Mouse (Mus musculus) C2C12 (cell line): ENCODE results near the gene Gm4340. TPM values are rescaled to one million over a fixed set of nuclear protein-coding genes. Genes with fewer than 3 reads are reported as not detected.
"Not testable (repeated sequence)": the region's sequence is repeated elsewhere in the genome, so short reads cannot be mapped to it uniquely, and the experiment has no call there.

Source experiments
- H3K27me3 ChIP-seq: one replicate; pipeline ENCODE4 v1.6.1; 2011; ENCODE audit not compliant: control insufficient read depth, insufficient read depth, insufficient read length
- H3K36me3 ChIP-seq: one replicate; pipeline ENCODE4 v1.6.1; 2011; ENCODE audit not compliant: control insufficient read depth, insufficient read depth
- H3K4me3 ChIP-seq: one replicate; pipeline ENCODE4 v1.5.1; 2011; ENCODE audit warnings: mild to moderate bottlenecking, control low read depth; ENCODE audit not compliant: poor library complexity, insufficient read depth, severe bottlenecking
- H3K79me2 ChIP-seq: one replicate; pipeline ENCODE4 v1.6.1; 2011; ENCODE audit not compliant: control insufficient read depth, insufficient read depth
- H3K79me3 ChIP-seq: one replicate; pipeline ENCODE4 v1.6.1; 2011; ENCODE audit warnings: low read depth, control low read depth
- H3ac ChIP-seq: one replicate; pipeline ENCODE3; 2011; ENCODE audit warnings: low read depth; ENCODE audit not compliant: control insufficient read depth, insufficient read length
- CEBPB ChIP-seq: IDR thresholded peaks from one replicate; pipeline ENCODE4 v1.6.1; 2011; ENCODE audit warnings: low read depth, mild to moderate bottlenecking, control low read depth, moderate library complexity
- CTCF ChIP-seq: IDR thresholded peaks from one replicate; pipeline ENCODE4 v1.5.1; 2011; ENCODE audit not compliant: control insufficient read depth, insufficient read depth, insufficient read length
- FOSL1 ChIP-seq: IDR thresholded peaks from one replicate; pipeline ENCODE4 v1.8.0; 2011; ENCODE audit warnings: mild to moderate bottlenecking, low read length; ENCODE audit not compliant: poor library complexity, insufficient read depth, severe bottlenecking
- MAX ChIP-seq: IDR thresholded peaks from one replicate; pipeline ENCODE4 v1.6.1; 2011; ENCODE audit warnings: mild to moderate bottlenecking, control low read depth
- MYOD1 ChIP-seq: IDR thresholded peaks from one replicate; pipeline ENCODE4 v1.6.1; 2011; ENCODE audit warnings: low read depth; ENCODE audit not compliant: control insufficient read depth, insufficient read length
- MYOG ChIP-seq: IDR thresholded peaks from one replicate; pipeline ENCODE4 v1.6.1; 2011; ENCODE audit not compliant: control insufficient read depth, insufficient read length; ENCODE audit errors: extremely low read depth
- USF1 ChIP-seq: IDR thresholded peaks from one replicate; pipeline ENCODE4 v1.6.1; 2011; ENCODE audit warnings: low read depth, mild to moderate bottlenecking, control low read depth, moderate library complexity
- long read RNA-seq, 2 experiments: library from polyadenylated mRNA; unstranded; transcript quantifications; one replicate each; pipeline ENCODE4 v2.0.0; 2019 to 2020
- polyA plus RNA-seq: library from polyadenylated mRNA; unstranded; fragments of >200 nt; fragmentation: generic; extraction: Trizol; gene quantifications from one replicate; pipeline ENCODE4 v1.2.1, GENCODE M21; 2012; ENCODE audit warnings: missing spikeins

Gm4340 gene
- 0.67 TPM for polyA plus RNA-seq
- long read RNA-seq, experiment 1, result 0 reads
- long read RNA-seq, experiment 2, result 0 reads

- not testable (repeated sequence) for H3K79me3 ChIP-seq, H3K4me3 ChIP-seq, H3ac ChIP-seq, H3K27me3 ChIP-seq, H3K36me3 ChIP-seq, H3K79me2 ChIP-seq
Measured at GRCm38 (mm10) chr10:104193742-104194141, at the start of gene Gm4340. Gm4340 (plus strand) TSS chr10:104194042.

GRCm38 (mm10) chr10:104151197-104151596 lies 42.6 kb upstream of the Gm4340 start, which contains the start of gene Gm6763:
Gm6763 (plus strand) TSS chr10:104151497.
- H3K27me3 ChIP-seq, H3K36me3 ChIP-seq, H3K4me3 ChIP-seq, H3K79me2 ChIP-seq, H3ac ChIP-seq, H3K79me3 ChIP-seq: not testable (repeated sequence)

GRCm38 (mm10) chr10:104159706-104160105 lies 34.1 kb upstream of the Gm4340 start, which contains the start of gene Gm8764:
Gm8764 (plus strand) TSS chr10:104160006.
- H3K4me3 ChIP-seq, H3ac ChIP-seq, H3K36me3 ChIP-seq, H3K79me2 ChIP-seq, H3K27me3 ChIP-seq, H3K79me3 ChIP-seq: not testable (repeated sequence)

DNA sequence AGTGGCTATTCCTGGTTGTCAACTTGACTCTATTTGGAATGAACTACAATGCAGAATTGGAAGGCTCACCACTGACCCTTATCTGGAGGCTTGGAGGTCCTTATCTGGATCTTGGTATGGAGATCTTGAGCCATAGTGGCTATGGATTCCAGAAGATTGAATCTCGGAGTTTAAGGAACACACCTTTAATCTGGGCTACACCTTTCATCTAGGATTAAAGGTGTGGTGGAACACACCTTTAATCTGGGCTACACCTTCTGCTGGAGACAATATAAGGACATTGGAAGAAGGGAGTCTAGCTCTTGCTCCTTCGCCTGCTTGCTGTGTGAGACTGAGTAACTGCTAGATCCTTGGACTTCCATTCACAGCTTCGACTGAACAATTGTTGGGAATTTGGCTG lies 25.6 kb upstream of the Gm4340 start, which contains the start of gene Gm21304:
TSS of gene Gm21304 (plus strand) at position 301 of the 400 bp plus-strand sequence.
- H3K36me3 ChIP-seq, H3K27me3 ChIP-seq, H3K4me3 ChIP-seq, H3ac ChIP-seq, H3K79me2 ChIP-seq, H3K79me3 ChIP-seq: not testable (repeated sequence)

DNA sequence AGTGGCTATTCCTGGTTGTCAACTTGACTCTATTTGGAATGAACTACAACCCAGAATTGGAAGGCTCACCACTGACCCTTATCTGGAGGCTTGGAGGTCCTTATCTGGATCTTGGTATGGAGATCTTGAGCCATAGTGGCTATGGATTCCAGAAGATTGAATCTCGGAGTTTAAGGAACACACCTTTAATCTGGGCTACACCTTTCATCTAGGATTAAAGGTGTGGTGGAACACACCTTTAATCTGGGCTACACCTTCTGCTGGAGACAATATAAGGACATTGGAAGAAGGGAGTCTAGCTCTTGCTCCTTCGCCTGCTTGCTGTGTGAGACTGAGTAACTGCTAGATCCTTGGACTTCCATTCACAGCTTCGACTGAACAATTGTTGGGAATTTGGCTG lies 17.1 kb upstream of the Gm4340 start, which contains the start of gene Gm21312:
TSS of gene Gm21312 (plus strand) at position 301 of the 400 bp plus-strand sequence.
- H3K27me3 ChIP-seq, H3K36me3 ChIP-seq, H3K4me3 ChIP-seq, H3K79me3 ChIP-seq, H3ac ChIP-seq, H3K79me2 ChIP-seq: not testable (repeated sequence)

- H3K4me3 ChIP-seq, H3K79me3 ChIP-seq, H3K79me2 ChIP-seq, H3ac ChIP-seq, H3K27me3 ChIP-seq, H3K36me3 ChIP-seq: not testable (repeated sequence)
Measured at GRCm38 (mm10) chr10:104185233-104185632, 8.6 kb upstream of the Gm4340 start, which contains the start of gene Gm20765. Gm20765 (plus strand) TSS chr10:104185533.

DNA sequence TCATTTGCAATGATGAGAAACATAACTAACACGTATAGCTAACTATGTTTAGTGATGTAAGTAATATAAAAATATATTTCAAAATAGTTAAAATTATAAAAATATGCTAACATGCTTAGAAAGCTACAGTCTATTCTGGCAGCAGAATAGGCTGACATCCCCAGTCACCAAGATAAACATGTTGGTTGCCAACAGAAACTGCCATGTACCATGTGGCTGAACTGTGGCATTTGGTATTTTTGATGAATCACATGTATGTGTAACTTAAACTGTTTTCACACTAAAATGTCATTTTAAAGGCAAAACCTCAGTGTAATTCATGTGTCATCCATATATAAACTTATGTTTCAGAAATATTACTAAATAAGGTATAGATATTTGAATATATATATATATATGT lies 15.8 kb downstream of the Gm4340 start:
- Histone ChIP-seq H3K79me2 (no peaks in the 10 kb centered on the region), H3K79me3 (no peaks in the 10 kb centered on the region), H3K36me3 (no peaks in the 10 kb centered on the region), H3K4me3 (no peak overlapping the region), H3K27me3 (no peaks in the 10 kb centered on the region), H3ac (no peak overlapping the region)
- TF ChIP-seq MAX, result no peak
- no peak for TF ChIP-seq MYOG
- TF ChIP-seq CTCF, result no peak
- no peak for TF ChIP-seq MYOD1
- TF ChIP-seq CEBPB, result no peak

DNA sequence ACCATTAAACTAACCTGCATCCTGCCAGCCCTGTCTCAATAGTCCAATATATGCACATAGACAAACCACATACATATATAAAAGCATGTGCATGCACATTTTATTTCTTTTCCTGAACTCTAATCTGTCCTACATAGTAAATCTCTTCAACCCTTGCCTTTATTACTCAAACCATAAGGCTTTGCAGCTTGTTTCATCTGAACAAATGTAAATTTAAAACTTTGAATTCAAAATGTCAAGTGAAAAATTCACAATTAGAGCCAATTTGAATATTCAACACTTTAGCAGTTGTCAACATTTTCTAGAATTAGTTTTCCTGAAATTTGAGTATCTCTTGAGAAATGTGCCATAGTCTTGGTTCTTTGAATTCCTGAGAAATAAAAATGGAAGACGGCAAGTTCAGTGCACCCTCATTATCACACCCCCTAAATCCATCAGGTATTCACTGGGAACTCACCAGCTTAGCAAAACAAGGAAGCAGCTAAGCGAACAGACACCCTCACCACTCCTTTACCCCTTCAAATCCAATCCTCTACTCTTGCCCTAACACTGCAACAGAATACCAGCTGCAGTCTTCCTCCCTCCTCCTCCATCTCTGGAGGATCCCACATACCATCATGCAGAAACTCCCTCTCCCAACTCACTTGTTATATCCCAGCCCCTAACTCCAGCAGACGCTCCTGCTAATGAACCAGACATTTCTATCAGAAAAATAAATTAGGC lies 16.6 kb downstream of the Gm4340 start:
- Histone ChIP-seq H3K27me3 (no peaks in the 10 kb centered on the region), H3ac (no peak overlapping the region), H3K36me3 (no peaks in the 10 kb centered on the region), H3K79me3 (no peaks in the 10 kb centered on the region), H3K4me3 (no peak overlapping the region), H3K79me2 (no peaks in the 10 kb centered on the region)
- no peak for TF ChIP-seq FOSL1
- no peak for TF ChIP-seq USF1
- no peak for TF ChIP-seq CTCF
- TF ChIP-seq MAX, result no peak
- no peak for TF ChIP-seq MYOD1
- no peak for TF ChIP-seq MYOG
- TF ChIP-seq CEBPB, result no peak
